Mouse (Mus musculus) R1 (cell line): ENCODE measurements around the gene Ufm1.

ENCODE experiments used
- DNase-seq: peaks from one replicate; pipeline ENCODE4 v3.0.0-alpha.2; 2018; ENCODE audit warnings: low read depth, low spot score

The Ufm1 gene

GRCm38 (mm10) chr3:53863383-53864220 lies at the start of gene Ufm1:
Gene Ufm1 (minus strand): TSS chr3:53863830.
- DNase-seq: peak; percentile 96

GRCm38 (mm10) chr3:53890619-53891540 lies 27.2 kb upstream of the Ufm1 start:
- DNase-seq: no peak

GRCm38 (mm10) chr3:53871596-53871995 lies 8.0 kb upstream of the Ufm1 start:
- peak; percentile 23 for DNase-seq

GRCm38 (mm10) chr3:53870482-53870881 lies 6.9 kb upstream of the Ufm1 start:
- no peak for DNase-seq

GRCm38 (mm10) chr3:53869263-53869662 lies 5.6 kb upstream of the Ufm1 start:
- DNase-seq: peak; percentile 82

- no peak for DNase-seq
Observed at GRCm38 (mm10) chr3:53868212-53868611, 4.6 kb upstream of the Ufm1 start.

GRCm38 (mm10) chr3:53854831-53855230 lies 8.8 kb downstream of the Ufm1 start:
- no peak for DNase-seq

- no peak for DNase-seq
Observed at GRCm38 (mm10) chr3:53854261-53854660, 9.4 kb downstream of the Ufm1 start.

- no peak for DNase-seq
Observed at GRCm38 (mm10) chr3:53848262-53848661, 15.4 kb downstream of the Ufm1 start.

- DNase-seq: no peak
Observed at GRCm38 (mm10) chr3:53847726-53848125, 15.9 kb downstream of the Ufm1 start.

- DNase-seq: peak; percentile 38
Observed at GRCm38 (mm10) chr3:53846206-53846928, 17.3 kb downstream of the Ufm1 start.

GRCm38 (mm10) chr3:53844786-53845185 lies 18.8 kb downstream of the Ufm1 start, which contains the start of gene Gm10985:
Gene Gm10985 (plus strand): TSS chr3:53845086.
- DNase-seq: no peak

- no peak for DNase-seq
Observed at GRCm38 (mm10) chr3:53834238-53834637, 29.4 kb downstream of the Ufm1 start.

- DNase-seq: no peak
Observed at GRCm38 (mm10) chr3:53813421-53813977, 50.1 kb downstream of the Ufm1 start.
